Mouse (Mus musculus): ENCODE data around the gene Npc1l1. TPM values are rescaled to one million over a fixed set of nuclear protein-coding genes. Genes with fewer than 3 reads are reported as not detected.

Npc1l1 gene
- polyA plus RNA-seq, 1 experiment from 2014 or later: 0.03 TPM

Other genes starting within 250 kb of the Npc1l1 start
- gene Camk2b, start 163.8 kb downstream of the Npc1l1 start, polyA plus RNA-seq (2015; fragmentation: Nextera tagmentation; extraction: Ambion mirVana): 1.6 and 1.7 TPM in 2 replicates
- gene A730071L15Rik, start 30.1 kb downstream of the Npc1l1 start, polyA plus RNA-seq (2015; fragmentation: Nextera tagmentation; extraction: Ambion mirVana): 0.31 and 0.75 TPM in 2 replicates
- gene Nudcd3, start 29.7 kb downstream of the Npc1l1 start, polyA plus RNA-seq (2015; fragmentation: Nextera tagmentation; extraction: Ambion mirVana): 43.3 and 44.0 TPM in 2 replicates
- 98.1 and 101 TPM in 2 replicates for gene Ddx56, start 37.6 kb upstream of the Npc1l1 start, polyA plus RNA-seq (2015; fragmentation: Nextera tagmentation; extraction: Ambion mirVana)
- gene Tmed4, start 44.7 kb upstream of the Npc1l1 start, polyA plus RNA-seq (2015; fragmentation: Nextera tagmentation; extraction: Ambion mirVana): 109 and 113 TPM in 2 replicates
- gene Ogdh, start 61.5 kb upstream of the Npc1l1 start, polyA plus RNA-seq (2015; fragmentation: Nextera tagmentation; extraction: Ambion mirVana): 84.1 and 95.0 TPM in 2 replicates
- 10.1 and 10.3 TPM in 2 replicates for gene Zmiz2, start 158.9 kb upstream of the Npc1l1 start, polyA plus RNA-seq (2015; fragmentation: Nextera tagmentation; extraction: Ambion mirVana)
- gene Ppia, start 185.3 kb upstream of the Npc1l1 start, polyA plus RNA-seq (2015; fragmentation: Nextera tagmentation; extraction: Ambion mirVana): 4,950 and 5,155 TPM in 2 replicates
- 657 and 704 TPM in 2 replicates for gene H2afv, start 214.3 kb upstream of the Npc1l1 start, polyA plus RNA-seq (2015; fragmentation: Nextera tagmentation; extraction: Ambion mirVana)
- 30.5 and 32.1 TPM in 2 replicates for gene Purb, start 245.8 kb upstream of the Npc1l1 start, polyA plus RNA-seq (2015; fragmentation: Nextera tagmentation; extraction: Ambion mirVana)